Mouse (Mus musculus): Measurements from ENCODE around the gene Tasp1.

DNA sequence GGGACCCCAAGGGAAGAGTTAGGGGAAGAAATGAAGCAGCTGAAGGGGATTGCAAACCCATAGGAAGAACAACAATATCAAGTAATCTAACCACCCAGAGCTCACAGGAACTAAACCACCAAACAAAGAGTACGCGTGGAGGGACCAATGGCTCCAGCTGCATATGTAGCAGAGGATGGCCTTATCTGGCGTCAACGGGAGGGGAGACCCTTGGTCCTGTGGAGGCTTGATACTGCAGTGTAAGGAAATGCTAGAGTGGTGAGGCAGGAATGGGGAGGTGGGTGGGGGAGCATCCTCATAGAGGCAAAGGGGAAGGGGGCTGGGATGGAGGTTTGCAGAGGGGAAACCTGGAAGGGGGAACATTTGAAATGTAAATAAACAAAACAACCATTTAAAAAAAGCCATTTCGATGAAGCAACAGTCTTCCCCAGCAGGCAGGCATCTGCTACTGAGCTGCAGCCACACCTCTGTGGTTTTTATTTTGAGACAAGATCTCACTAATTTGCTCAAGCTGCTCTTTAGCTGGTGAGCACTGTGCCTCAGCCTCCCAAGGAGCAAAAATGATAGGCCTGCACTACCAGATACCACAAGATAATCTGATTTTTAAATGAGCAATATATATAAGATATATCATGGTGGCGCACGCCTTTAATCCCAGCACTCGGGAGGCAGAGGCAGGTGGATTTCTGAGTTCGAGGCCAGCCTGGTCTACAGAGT lies 160.0 kb downstream of the Tasp1 start:
- TF ChIP-seq CTCF (IDR thresholded peaks at IDR 0.05; ENCODE audit: extremely low read depth, insufficient read depth, low read length): no peak
- TF ChIP-seq POLR2A (IDR thresholded peaks at IDR 0.05; ENCODE audit: extremely low read depth, insufficient read depth, low read length): no peak
